30 mouse cellular contexts compared by ENCODE assay signal in the genomic region with DNA sequence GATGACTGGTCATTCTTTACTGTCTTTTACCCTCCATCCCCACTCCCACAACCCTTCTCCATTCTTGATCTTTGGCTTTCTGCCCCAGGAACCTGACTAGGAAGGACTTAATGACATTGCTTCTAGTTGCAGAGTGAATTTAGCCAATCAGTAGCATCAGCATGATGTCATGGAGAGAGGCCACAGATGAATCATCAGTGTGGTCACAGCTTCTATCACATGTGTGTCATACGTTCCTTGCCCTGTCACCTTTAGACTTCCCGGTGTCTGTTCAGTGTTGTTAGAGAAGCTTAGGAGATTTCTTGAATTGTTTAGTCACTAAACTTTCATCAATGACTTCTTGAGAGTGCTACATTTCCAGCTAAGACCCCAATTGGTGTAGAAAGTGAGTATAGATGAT. TPM values are rescaled to one million over a fixed set of nuclear protein-coding genes. Genes with fewer than 3 reads are reported as not detected.
DNase-seq lines count a peak whose midpoint lies in the region; ATAC-seq and TF ChIP-seq lines count a peak whose summit lies in the region.
"Had no signal": no experiment of that assay in that cellular context is flagged by ENCODE, and none has a peak within 500 bp of the region (broad histone marks: within the 10 kb centered on the region; RNA-seq: fewer than 3 reads in every experiment).

No protein-coding gene starts in this region.

- WGBS in intestine, postnatal 0 days = 42% methylated on average over 2 of the region's 2 CpGs
- WGBS in intestine, embryonic 15.5 days = 81% methylated on average over 2 of the region's 2 CpGs

- TF ChIP-seq CTCF in intestine, postnatal 0 days (IDR thresholded peaks at IDR 0.05; ENCODE audit: low read depth) = no peak

- H3K9me3 ChIP-seq in intestine, postnatal 0 days (ENCODE audit: control insufficient read depth) = no peaks in the 10 kb centered on the region
- H3K9me3 ChIP-seq in intestine, embryonic 15.5 days = no peaks in the 10 kb centered on the region
- H3K9me3 ChIP-seq: embryonic facial prominence, embryonic 10.5 days; embryonic facial prominence, embryonic 15.5 days; forebrain, embryonic 12.5 days; heart, embryonic 10.5 days; hindbrain, embryonic 13.5 days; limb, embryonic 10.5 days; limb, embryonic 15.5 days; liver, embryonic 13.5 days; midbrain, embryonic 10.5 days; midbrain, embryonic 15.5 days; neural tube, embryonic 13.5 days had no signal

- peak; percentile 57 for DNase-seq in induced T-regulatory cell, adult 2 months (ENCODE audit: low read depth)
- peak; percentile 35 to 63 for DNase-seq in natural killer cell, adult 2 months (ENCODE audit: low spot score in 2 of 2)
- DNase-seq in ovary, postnatal 14 days (ENCODE audit: low spot score) = no peak
- DNase-seq in layer of hippocampus, postnatal 25 days (ENCODE audit: extremely low spot score in 1 of 2, low spot score in 1 of 2) = no peak
- DNase-seq in kidney, postnatal 14 days = no peak
- DNase-seq: adrenal gland, adult 8-10 months; cerebellum, adult 2 months; cerebellum, postnatal 25 days; gastrocnemius, postnatal 14 days; heart, adult 11 months; heart, postnatal 4 days; kidney, adult 18-20 months; liver, embryonic 13.5 days; lung, adult 18-20 months; lung, postnatal 4 days; thymus, postnatal 14 days had no signal

- 0 out of 2 replicates have a peak, but pooled peaks cover 5% of the 10 kb centered on the region for H3K4me1 ChIP-seq in intestine, postnatal 0 days (replicated peaks; ENCODE audit: control insufficient read depth, insufficient read depth, low read length)
- no peaks in the 10 kb centered on the region for H3K4me1 ChIP-seq in intestine, embryonic 15.5 days (replicated peaks)
- H3K4me1 ChIP-seq: embryonic facial prominence, embryonic 10.5 days; embryonic facial prominence, embryonic 15.5 days; forebrain, embryonic 12.5 days; heart, embryonic 10.5 days; hindbrain, embryonic 13.5 days; limb, embryonic 15.5 days; midbrain, embryonic 10.5 days; midbrain, embryonic 15.5 days; neural tube, embryonic 13.5 days had no signal

- peak; percentile 64 for ATAC-seq in intestine, postnatal 0 days
- no peak for ATAC-seq in intestine, embryonic 15.5 days
- ATAC-seq: lung, postnatal 0 days; midbrain, embryonic 15.5 days had no signal

- H3K36me3 ChIP-seq in intestine, postnatal 0 days (ENCODE audit: control insufficient read depth, insufficient read depth) = no peaks in the 10 kb centered on the region
- H3K36me3 ChIP-seq in intestine, embryonic 15.5 days = no peaks in the 10 kb centered on the region
- H3K36me3 ChIP-seq: embryonic facial prominence, embryonic 10.5 days; embryonic facial prominence, embryonic 15.5 days; forebrain, embryonic 12.5 days; heart, embryonic 10.5 days; hindbrain, embryonic 13.5 days; limb, embryonic 10.5 days; limb, embryonic 15.5 days; liver, embryonic 13.5 days; midbrain, embryonic 10.5 days; midbrain, embryonic 15.5 days; neural tube, embryonic 13.5 days had no signal

- no peaks in the 10 kb centered on the region for H3K27me3 ChIP-seq in intestine, postnatal 0 days (replicated peaks; ENCODE audit: control insufficient read depth, insufficient read depth, low read length)
- H3K27me3 ChIP-seq in intestine, embryonic 15.5 days (replicated peaks) = no peaks in the 10 kb centered on the region
- H3K27me3 ChIP-seq: embryonic facial prominence, embryonic 15.5 days; forebrain, embryonic 12.5 days; limb, embryonic 15.5 days; liver, embryonic 13.5 days; midbrain, embryonic 15.5 days; neural tube, embryonic 13.5 days had no signal

- no peak overlapping the region for H3K4me2 ChIP-seq in intestine, postnatal 0 days (replicated peaks; ENCODE audit: low read depth)
- no peak overlapping the region for H3K4me2 ChIP-seq in intestine, embryonic 15.5 days (replicated peaks)
- H3K4me2 ChIP-seq: embryonic facial prominence, embryonic 15.5 days; forebrain, embryonic 12.5 days; hindbrain, embryonic 13.5 days; limb, embryonic 15.5 days; liver, embryonic 13.5 days; midbrain, embryonic 15.5 days; neural tube, embryonic 13.5 days had no signal

- no peak overlapping the region for H3K9ac ChIP-seq in intestine, postnatal 0 days (ENCODE audit: low read depth, low read length)
- H3K9ac ChIP-seq in intestine, embryonic 15.5 days = no peak overlapping the region
- H3K9ac ChIP-seq: embryonic facial prominence, embryonic 15.5 days; forebrain, embryonic 12.5 days; hindbrain, embryonic 13.5 days; limb, embryonic 15.5 days; liver, embryonic 13.5 days; midbrain, embryonic 15.5 days; neural tube, embryonic 13.5 days had no signal

- no peak overlapping the region for H3K4me3 ChIP-seq in intestine, postnatal 0 days (ENCODE audit: low read depth, low read length)
- H3K4me3 ChIP-seq in intestine, embryonic 15.5 days (replicated peaks) = no peak overlapping the region
- H3K4me3 ChIP-seq: embryonic facial prominence, embryonic 10.5 days; embryonic facial prominence, embryonic 15.5 days; forebrain, embryonic 12.5 days; heart, embryonic 10.5 days; hindbrain, embryonic 13.5 days; limb, embryonic 10.5 days; limb, embryonic 15.5 days; liver, embryonic 13.5 days; midbrain, embryonic 10.5 days; midbrain, embryonic 15.5 days; myocyte; neural tube, embryonic 13.5 days had no signal

- peak overlapping the region; percentile 61 for H3K27ac ChIP-seq in intestine, postnatal 0 days (ENCODE audit: low read depth, low read length)
- H3K27ac ChIP-seq in intestine, embryonic 15.5 days = no peak overlapping the region
- H3K27ac ChIP-seq: embryonic facial prominence, embryonic 10.5 days; embryonic facial prominence, embryonic 15.5 days; forebrain, embryonic 12.5 days; heart, embryonic 10.5 days; hindbrain, embryonic 13.5 days; limb, embryonic 10.5 days; limb, embryonic 15.5 days; liver, embryonic 13.5 days; midbrain, embryonic 10.5 days; midbrain, embryonic 15.5 days; neural tube, embryonic 13.5 days had no signal

RNA-seq across cellular contexts. Expression of a gene that starts 10.3 kb away (rescaled TPM):
- polyA plus RNA-seq in intestine, postnatal 0 days (2015; fragmentation: Nextera tagmentation; extraction: Ambion mirVana) = 296 and 317 TPM in 2 replicates
- polyA plus RNA-seq in intestine, embryonic 15.5 days (2015; fragmentation: Nextera tagmentation; extraction: Ambion mirVana) = 162 and 172 TPM in 2 replicates
- 100 to 1,000 TPM; 121 to 134 TPM for total RNA-seq in layer of hippocampus, postnatal 25 days (2021)

Comparison
In these comparisons a context has a peak if more than half of its experiments do, and no peak if none do; other contexts are left out.
1. DNase-seq: peak in induced T-regulatory cell, adult 2 months (single experiment) and natural killer cell, adult 2 months (2 of 2); none in ovary, postnatal 14 days (single experiment), layer of hippocampus, postnatal 25 days (0 of 2) and kidney, postnatal 14 days (single experiment).